ENCODE assay signal across 8 mouse cellular contexts in genomic region chr8:84454532-84454931, GRCm38 (mm10).
DNase-seq lines count a peak whose midpoint lies in the region; ATAC-seq lines count a peak whose summit lies in the region.

No protein-coding gene starts in this region.

- peaks cover 12% of the 10 kb centered on the region for H3K36me3 ChIP-seq in neural tube, embryonic 13.5 days

- H3K9me3 ChIP-seq in neural tube, embryonic 13.5 days = no peaks in the 10 kb centered on the region

- 46% methylated on average over 6 of the region's 6 CpGs for WGBS in neural tube, embryonic 13.5 days

- H3K9ac ChIP-seq in neural tube, embryonic 13.5 days = no peak overlapping the region

- peak; percentile 34 for DNase-seq in right cerebral cortex, postnatal 4 days
- DNase-seq in right cerebral cortex, postnatal 14 days = no peak
- DNase-seq in adrenal gland, adult 8-10 months = peak; percentile 28
- peak; percentile 9 for DNase-seq in gastrocnemius, adult 18-20 months (ENCODE audit: low spot score)
- peak; percentile 42 to 87 for DNase-seq in kidney, postnatal 36 days
- no peak for DNase-seq in T-cell, adult 2 months (ENCODE audit: low spot score)

- no peak overlapping the region for H3K4me2 ChIP-seq in neural tube, embryonic 13.5 days

- H3K27ac ChIP-seq in neural tube, embryonic 13.5 days (replicated peaks) = 0 out of 2 replicates have a peak overlapping the region, but pooled peaks have one; percentile 23

- H3K27me3 ChIP-seq in neural tube, embryonic 13.5 days = no peaks in the 10 kb centered on the region

- H3K4me3 ChIP-seq in neural tube, embryonic 13.5 days = no peak overlapping the region

- H3K4me1 ChIP-seq in neural tube, embryonic 13.5 days (replicated peaks) = peaks cover 28% of the 10 kb centered on the region

- no peak for ATAC-seq in neural tube, embryonic 13.5 days (ENCODE audit: low read depth)
- ATAC-seq in inflammation-experienced regulatory T-cells, adult 6 months = no peak

Comparison
In these comparisons a context has a peak if more than half of its experiments do, and no peak if none do; other contexts are left out.
1. DNase-seq: peak in right cerebral cortex, postnatal 4 days (single experiment), adrenal gland, adult 8-10 months (single experiment), gastrocnemius, adult 18-20 months (single experiment) and kidney, postnatal 36 days (2 of 2); none in right cerebral cortex, postnatal 14 days (single experiment) and T-cell, adult 2 months (single experiment).